Mouse (Mus musculus) frontal cortex, postnatal 25 days (tissue): ENCODE measurements around the gene Gipc2.

Experiments
- DNase-seq, 2 experiments: peaks; one replicate each; pipeline ENCODE4 v3.0.0; 2022; ENCODE audit warnings: low spot score in 2 of 2

Gene Gipc2

DNA sequence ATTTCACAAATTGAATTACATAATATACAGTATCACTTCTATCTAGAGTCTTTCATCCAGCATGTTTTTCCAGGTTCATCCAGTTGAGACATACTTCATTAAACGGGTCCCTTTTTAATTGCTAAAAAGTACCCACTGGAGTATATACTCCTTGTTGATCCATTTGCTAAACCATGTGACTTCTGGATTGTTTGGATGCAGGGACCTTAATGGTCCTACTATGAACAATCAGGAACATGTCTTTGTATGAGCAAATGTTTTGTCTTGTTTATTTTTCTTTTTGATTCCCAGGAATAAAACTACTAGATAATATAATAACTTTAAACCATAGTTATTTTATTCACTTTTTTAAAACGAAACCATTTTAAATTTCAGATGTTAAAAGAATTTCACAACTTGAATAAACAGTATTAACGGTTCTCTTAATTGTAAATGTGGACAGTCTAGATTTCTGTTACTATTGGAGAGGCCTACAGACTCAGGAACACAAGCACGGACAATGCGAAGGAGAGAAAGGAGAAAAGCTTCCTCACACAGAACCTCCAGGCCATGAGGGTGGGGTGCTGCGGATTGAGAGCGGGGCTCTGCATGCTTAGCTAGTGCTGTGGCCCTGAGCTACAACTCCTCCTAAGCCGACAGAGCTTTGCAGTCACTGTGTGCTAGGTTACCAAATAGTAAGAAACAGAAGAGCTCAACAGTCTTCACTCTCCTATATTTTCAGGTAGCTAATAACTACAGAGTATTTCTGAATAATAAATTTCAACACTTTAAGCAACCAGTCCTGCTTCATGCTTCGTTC lies 24.8 kb upstream of the Gipc2 start:
- DNase-seq, result no peak

DNA sequence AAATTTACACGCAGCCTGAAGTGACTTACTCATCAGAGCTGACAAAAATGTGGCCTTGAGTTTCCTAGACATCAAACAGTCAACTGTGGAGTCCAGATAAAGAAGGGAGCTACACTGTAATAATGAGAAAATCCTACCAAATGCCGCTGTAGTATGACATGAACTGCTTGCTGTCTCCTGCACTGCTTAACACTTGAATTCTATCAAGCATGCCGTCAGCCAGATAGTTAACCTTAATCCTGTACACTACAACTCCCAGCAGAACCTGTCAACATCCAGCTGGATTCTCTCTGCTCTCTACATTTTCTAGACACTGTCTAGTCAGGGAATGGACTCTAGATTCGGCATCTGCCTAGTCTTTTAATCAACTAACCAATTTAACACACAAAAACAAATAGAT lies 23.3 kb upstream of the Gipc2 start:
- no peak for DNase-seq

DNA sequence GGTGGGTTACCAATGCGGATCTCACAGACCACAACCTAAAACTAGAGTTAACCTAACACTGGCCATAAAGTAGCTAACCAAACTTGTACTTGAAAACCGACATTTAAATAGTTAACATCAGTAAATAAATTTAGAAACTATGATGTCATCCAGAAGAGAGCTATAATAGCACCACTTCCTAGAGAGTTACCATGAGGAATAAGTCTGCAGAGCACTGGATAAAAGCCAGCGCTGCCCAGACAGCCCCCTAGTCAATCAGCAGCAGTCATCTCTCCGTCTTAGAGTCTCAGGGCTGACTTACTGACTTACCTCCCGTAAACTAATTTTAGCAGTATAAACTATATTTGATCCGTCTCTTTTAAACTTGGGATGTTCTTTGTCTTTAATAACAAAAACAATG lies 20.1 kb upstream of the Gipc2 start:
- no peak for DNase-seq

DNA sequence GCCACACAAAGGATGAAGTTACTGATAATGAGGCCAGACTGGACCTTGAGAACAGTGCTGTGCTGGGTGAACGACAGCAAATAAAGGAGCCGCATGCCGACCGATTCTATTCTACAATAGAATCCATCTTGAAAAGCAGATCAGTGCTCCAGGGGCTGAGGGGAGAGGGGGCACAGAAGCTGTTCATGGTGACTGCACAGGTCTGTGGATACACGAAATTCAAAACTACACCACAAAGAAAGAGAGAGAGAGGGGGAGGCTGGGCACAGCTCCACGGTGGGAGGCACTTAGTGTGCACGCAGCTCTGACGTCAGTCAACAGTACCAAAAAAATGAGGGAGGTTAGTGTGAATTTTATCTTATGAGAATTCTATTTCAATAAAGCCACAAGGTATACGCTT lies 17.5 kb upstream of the Gipc2 start:
- no peak for DNase-seq

DNA sequence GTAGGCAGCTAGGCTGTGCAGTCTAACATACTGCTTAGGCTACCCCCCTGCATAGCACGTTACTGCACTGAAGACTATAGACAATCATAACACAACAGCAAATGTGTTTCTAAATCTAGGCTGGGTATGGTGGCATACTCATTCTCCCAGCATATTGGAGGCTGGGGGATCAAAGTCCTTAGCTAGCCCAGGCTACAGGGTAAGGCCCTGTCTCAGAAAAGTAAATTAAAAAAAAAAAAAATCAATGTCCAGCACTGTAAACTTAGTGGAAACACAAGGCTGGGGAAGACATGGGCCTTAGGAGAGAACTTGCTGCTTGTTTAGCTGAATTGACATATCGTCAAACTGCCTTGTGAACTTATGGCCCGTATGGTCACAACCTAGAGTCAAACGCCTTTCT lies 14.6 kb upstream of the Gipc2 start:
- no peak for DNase-seq

DNA sequence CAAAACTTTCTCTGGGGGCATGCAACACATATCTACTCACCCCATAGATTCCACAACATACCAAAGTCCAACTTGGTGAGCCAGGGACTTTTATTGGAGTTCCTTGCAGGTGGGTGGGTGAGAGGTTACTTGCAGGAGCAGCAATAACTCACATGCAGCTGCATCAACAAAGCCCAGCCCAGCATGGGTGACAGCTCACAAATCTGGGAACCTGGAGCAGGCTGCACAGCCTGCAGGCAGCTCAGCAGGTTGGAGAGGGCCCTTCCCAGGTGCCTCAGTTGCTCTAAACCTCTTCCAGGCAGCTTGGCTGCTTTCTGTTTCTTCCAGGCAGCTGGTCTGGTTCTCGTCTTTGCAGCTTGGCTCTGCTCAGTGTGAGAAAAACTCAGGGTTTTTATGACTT lies 13.3 kb upstream of the Gipc2 start:
- no peak for DNase-seq

DNA sequence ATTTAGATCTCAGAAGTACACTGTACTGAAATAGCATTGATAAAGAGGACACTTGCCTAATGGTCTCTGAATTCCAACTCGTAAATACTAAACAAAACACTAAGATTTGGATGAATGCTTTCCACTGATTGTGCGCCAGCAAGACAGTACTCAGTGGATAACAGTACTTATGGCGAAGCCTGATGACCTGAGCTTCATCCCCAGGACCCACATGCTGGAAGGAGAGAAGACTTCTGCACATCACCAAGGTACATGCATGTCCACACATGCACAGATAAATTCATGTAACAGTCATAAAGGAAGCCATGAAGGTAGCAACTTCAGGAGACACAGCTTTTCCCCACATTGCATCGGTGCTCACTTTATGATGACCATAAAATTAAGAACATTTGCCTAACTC lies 12.8 kb upstream of the Gipc2 start:
- no peak for DNase-seq

DNA sequence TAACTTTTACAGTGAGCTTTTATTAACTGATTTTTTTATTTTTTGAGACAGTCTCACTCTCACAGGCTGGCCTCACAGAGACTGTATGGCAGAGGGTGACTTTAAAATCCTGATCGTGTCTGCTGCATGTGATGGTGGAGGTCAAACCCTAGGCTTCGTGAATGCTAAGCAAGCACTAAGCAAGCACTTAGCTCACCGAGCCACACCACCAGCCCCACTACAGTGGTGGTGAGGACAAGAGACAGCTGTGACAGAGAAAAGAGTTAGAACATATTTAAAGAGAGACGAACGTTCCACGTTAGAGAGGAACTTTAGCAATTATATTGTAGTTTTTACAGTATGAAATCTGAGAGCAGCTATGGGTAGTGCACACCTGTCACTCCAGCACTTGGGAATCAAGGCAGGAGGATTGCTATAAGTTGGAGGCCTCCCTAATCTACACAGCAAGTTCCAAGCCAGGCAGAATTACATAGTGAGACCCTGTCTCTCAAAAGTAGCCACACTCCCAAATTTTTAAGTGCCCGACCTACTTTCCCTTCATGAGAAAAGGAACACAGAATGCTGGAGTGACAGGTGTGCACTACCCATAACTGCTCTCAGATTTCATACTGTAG lies 6.4 kb upstream of the Gipc2 start:
- DNase-seq, result no peak

DNA sequence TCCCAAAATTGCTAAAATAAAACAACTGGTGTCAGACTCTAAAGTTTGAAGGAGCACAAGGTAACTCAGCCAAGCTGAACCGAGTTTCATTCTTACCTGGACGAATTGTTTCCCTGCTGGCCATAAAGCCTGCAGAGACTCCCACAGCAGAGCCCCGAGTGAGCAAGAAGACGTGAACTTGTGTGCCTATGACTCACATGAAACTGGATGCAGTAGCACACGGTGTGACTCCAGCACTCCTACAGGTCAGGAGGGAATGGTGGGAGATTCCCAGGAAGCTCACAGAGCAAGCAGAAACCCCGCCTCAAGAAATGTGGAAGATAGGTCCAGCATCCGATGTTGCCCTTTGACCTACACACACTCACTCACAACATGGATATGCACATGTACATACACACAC lies 5.8 kb upstream of the Gipc2 start:
- DNase-seq, result no peak

DNA sequence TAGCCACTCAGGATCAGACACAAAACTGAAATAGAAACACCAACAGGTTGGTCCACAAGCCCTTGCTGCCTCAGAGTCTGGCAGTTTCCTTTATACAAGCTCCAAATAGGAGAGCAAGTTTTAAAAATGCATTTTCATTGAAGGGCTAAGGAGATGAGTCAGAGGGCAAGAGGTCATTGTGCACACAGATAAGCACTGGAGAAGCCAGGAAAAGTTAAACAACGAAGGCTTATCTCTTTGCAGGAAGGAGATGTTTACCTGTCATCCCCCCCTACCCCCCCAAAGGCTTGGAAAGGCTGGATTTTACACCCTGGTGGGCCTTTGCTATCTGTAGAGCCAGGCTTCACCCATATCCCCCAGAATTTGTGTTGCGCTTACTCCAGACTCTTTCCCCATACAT lies 5.2 kb upstream of the Gipc2 start:
- no peak for DNase-seq

DNA sequence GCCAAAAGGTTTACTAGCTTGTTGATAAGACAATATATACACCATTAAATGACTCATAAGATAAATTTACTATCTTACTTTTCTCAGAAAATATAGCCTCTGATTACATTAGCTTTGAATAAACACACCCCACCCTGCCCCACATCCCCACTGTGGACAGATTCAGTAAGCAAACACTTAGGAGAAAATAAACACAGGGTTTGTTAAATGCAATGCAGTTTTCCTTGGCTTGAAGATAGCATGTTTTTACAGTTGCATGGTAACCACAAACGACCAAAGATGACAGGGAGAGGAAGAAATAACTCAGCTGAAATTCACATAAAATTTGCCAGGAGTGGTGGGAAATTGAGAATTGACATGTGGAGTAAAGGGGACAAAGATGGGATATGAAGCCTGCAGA lies 4.4 kb upstream of the Gipc2 start:
- DNase-seq, result no peak

DNA sequence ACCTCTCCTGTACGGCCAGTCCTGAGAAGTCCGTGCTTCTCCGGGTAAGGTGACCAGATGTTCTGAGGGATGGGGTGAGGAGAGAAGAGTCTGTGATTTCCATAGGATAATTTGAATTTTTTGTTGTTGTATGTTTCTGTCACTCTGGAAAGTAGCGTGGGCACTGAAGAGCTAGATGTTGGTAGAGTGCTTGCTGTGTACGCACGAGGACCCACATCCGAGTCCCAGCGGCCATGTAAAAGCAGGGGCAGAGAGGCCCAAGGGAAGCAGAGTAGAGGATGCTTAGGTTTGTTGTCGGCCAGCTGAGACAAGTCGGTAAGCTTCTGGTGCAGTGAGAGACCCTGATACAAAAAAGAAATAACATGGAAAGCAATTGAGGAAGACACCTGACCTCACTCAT lies 2.0 kb upstream of the Gipc2 start:
- no peak for DNase-seq

DNA sequence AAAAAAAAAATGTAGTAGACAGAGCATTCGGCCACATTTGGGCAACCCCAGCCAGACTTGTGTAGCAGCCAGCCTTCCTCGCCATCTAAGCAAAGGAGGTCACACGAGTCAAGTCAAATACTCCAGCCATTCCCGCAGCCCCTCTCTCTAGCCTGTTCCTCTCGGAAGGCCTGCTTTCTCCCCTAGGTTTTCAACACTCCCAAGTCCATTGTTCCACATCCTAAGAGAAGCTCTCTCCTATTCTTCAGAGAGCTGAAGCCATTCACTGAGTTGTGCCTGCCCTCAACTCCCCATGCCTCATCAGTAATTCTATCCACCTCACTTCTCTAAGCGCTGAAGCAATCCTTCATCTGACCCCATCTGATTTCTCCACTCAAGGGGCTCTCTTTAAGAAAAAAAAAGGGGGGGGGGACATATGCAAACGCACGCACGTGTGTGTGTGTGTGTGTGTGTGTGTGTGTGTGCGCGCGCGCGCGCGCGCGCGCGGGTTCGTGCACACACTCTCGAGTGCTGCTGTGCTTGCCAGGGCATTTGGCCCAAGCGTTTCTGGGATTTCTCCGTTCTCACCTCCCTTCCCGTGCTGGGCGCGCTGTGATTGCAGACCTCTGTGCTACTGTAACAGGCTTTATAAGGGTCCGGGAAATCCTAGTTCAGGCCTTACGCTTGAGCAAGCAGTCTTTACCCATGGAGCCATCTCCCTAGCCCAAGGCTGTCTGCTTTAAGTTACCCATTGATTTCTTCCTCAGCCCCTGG lies 845 bp upstream of the Gipc2 start:
- no peak for DNase-seq

DNA sequence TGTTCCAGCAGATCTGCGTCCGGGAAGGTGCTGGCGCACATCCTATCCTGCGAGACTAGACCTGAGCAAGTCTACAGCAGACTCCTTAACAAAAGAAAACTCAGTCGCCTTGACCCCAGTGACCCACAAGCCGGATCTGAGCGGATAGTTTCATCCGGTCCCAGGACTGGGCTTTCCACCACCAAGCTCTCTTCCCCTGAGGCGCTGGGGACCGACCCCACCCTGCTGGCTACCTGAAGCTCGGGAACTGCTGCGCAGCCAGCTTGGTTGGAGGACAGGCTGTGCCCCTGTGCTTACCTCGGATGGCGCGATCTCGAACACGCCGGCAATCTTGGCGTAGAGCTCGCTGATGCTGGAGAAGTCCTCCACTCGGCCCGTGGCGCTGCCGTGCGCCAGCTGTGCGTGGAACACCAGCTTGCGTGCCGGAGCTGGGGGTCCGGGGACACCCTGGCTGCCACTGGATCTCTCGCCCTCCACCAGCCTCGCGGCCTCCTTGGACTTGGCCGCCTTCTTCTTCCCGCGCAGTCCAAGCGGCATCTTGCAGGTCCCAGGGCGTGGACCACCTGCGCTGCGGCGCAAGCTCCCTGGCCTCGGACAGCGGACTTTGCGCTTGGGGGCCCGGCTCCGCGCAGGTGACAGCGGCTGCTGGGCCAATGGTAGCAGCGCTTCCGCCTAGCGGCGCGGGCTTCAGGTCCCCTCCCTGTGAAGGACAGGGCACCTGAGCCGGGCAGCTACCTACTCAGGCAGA lies 505 bp downstream of the Gipc2 start:
- no peak for DNase-seq

DNA sequence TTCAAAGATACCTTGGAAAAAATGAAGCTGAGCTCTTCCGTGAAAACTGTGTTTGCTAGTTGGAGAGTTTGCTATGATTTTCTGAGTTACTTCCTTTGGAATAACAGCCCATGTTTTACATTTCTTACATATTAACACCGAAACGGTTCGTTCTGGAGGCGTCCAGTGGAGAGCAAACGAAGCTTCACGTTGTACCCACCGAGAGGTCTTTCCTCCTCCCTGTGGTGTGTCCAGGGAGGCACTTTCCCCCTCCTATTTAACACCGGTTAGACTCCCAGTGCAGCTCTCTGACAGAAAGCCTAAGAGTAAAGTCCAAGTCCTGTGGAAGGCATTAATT lies 1.0 kb downstream of the Gipc2 start:
- no peak for DNase-seq

DNA sequence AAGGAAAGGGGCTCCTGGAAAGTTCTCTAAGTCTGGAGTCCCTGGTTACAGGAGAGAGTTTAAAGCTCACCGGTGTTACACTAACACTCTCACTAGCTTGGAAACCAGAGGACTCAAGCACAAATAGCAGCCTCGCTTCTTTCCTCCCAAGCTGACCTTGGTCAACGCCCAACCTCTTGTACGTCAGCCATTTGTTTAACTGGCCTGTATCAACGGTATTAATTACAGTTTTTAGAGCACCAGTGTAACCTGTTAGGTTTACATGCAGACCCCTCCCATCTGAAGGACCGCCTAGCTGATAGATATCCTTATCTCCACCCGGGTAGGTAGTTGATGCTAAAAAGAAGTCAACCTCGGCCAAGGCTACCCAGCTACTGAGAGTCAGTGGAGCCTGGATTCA lies 2.7 kb downstream of the Gipc2 start:
- no peak for DNase-seq

DNA sequence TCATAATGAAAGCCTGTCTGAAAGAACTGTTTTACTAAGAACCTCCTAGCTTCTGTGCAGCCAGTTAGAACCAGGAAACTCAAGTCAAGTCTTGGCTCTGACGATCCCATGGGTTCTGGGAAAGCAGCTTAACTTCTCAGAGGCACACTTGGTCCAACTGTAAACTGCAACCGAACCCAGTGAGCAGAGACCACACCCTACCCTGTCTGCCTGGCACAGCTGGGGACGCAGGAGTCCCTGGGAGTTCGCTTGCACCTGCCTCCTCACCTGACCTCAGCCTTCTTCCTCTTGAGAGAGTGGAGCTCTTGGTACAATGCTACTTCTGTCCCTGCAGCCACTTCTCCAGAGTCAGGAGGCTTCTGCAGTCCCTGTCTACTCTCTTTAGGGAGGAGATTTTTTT lies 5.4 kb downstream of the Gipc2 start:
- DNase-seq, result no peak

DNA sequence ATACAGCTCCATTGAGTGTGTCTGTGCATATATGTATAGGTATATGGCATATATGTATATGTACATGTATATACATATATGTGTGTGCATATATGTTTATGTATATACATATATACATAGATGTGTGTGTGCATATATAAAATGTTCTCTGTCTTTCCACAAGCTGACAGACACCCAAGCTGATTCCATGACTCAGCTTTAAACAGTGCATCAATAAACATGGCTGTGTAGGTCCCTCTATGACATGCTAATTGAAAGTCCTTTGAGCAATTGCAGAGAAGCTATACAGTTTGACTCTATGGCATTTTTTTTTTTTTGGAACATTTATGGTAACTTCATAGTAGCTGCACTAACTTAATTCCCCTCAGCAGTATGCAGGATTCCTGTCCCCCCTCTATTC lies 6.7 kb downstream of the Gipc2 start:
- no peak for DNase-seq

DNA sequence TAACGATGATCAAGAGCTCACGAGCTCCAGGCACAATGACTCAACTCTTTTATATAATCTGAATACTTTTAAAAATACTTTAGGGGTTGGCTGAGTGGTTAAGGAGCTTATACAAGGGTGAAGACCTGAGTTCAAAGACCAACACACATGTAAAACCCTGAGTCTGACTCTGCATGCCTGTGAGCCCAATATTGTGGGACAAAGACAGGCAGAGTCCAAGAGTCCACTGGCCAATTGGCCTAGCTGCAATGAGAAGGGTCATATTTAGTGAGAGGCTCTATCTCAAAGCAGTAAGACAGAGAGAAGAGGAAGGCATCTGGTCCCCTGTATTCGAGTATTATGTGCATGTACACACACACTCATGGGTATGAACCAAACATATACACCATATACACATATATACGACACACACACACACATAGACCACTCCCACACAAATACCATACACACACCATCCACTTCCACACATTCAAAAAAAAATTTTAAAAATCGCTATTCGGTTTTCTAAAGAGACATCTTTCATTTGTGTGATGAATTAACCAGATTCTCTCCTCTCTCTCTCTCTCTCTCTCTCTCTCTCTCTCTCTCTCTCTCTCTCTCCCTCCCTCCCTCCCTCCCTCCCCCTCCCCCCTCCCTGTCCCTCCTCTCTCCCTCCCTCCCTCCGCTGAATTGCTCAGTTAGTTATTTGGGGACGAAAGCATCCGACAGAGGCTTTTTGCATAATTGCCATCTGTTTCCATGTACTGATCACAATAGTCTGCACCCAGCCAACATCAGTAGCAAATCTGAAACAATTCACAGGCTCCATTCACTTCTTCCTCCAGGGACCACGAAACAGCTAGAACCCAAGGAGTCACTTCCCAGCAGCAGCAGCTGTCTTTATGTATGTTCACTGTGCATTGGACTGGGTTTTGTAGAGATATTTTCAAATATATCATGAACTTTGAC lies 7.4 kb downstream of the Gipc2 start:
- DNase-seq, result no peak

DNA sequence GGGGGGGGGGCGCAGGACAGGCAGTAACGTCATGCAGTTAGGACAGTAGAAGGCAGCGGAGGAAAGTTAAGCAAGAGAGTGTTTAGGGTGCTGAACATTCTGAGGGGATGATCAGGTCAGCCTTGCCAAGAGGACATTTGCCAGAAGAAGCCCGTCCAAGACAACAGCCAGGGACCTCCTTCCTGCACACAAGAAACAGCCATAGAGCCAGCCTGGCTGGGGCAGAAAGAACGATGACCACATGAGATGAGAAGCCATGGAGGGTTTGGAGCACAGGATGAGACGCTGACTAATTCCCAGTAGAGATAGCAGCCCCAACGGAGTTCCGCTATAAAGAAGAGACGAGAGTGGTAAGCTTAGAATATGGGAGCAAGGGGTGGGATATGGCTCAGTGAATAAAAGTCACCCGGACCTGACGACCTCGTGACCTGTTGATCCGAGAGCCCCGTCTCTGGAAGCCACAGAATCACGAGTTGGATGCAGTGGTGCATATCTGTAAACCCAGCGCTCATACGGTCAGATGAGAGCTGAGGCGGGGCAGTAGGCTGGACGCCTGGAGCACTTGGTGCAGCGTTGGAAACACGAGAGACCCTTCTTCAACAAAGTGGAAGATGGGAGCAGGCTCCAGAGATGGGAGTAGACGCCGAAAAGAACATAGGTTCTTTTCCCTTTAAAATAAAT lies 9.1 kb downstream of the Gipc2 start:
- no peak for DNase-seq
